Mouse (Mus musculus) cerebellum, adult 2 months (tissue): ENCODE data around the gene Dock10. TPM values are rescaled to one million over a fixed set of nuclear protein-coding genes. Genes with fewer than 3 reads are reported as not detected.

ENCODE experiments used
- DNase-seq, 2 experiments: peaks; one replicate each; pipeline ENCODE4 v3.0.0; 2021
- H3K27ac ChIP-seq: fragments of 200-500 bp; 2 replicates; pipeline ENCODE4 v1.5.1; 2012; ENCODE audit warnings: low read length, control low read depth, inconsistent platforms; ENCODE audit not compliant: insufficient read depth
- H3K27me3 ChIP-seq: fragments of 200-500 bp; 2 replicates; pipeline ENCODE4 v1.6.1; 2012; ENCODE audit warnings: inconsistent platforms, mild to moderate bottlenecking, low read length, moderate library complexity; ENCODE audit not compliant: control insufficient read depth, insufficient read depth
- H3K4me1 ChIP-seq: fragments of 200-500 bp; 2 replicates; pipeline ENCODE4 v1.6.1; 2011; ENCODE audit warnings: low read length; ENCODE audit not compliant: control insufficient read depth, insufficient read depth
- H3K4me3 ChIP-seq: fragments of 200-500 bp; replicated peaks from 2 replicates; pipeline ENCODE3; 2011; ENCODE audit warnings: mild to moderate bottlenecking, low read depth, low read length, control low read depth; ENCODE audit not compliant: insufficient read depth
- CTCF ChIP-seq: fragments of 200-500 bp; IDR thresholded peaks from 2 replicates; pipeline ENCODE4 v1.5.1; 2011; ENCODE audit warnings: low read depth, mild to moderate bottlenecking, control low read depth, low read length, moderate library complexity, borderline replicate concordance; ENCODE audit not compliant: insufficient read depth
- POLR2A ChIP-seq: fragments of 200-500 bp; IDR thresholded peaks from 2 replicates; pipeline ENCODE4 v1.6.1; 2011; ENCODE audit warnings: low read length, control low read depth, borderline replicate concordance; ENCODE audit not compliant: insufficient read depth
- WGBS: fragments of 180-500 bp; shearing (Covaris S2); methylation state at CpG from one replicate; pipeline ENCODE4 v1.1.7; 2018; 5-methylcytosine and 5-hydroxymethylcytosine counted together
- polyA plus RNA-seq: library from polyadenylated mRNA; depleted of rRNA; stranded (reverse); fragments of >200 nt; gene quantifications from 2 replicates; pipeline ENCODE4 v1.2.3, GENCODE M21; 2012

Dock10 gene
- polyA plus RNA-seq, 1 experiment, result 27.1 TPM

- DNase-seq, result no peak
- no peaks in the 10 kb centered on the region; the same call in 1 of the 2 replicates for H3K4me1 ChIP-seq
Observed at GRCm38 (mm10) chr1:80721181-80721580, 37.1 kb downstream of the Dock10 start.

DNA sequence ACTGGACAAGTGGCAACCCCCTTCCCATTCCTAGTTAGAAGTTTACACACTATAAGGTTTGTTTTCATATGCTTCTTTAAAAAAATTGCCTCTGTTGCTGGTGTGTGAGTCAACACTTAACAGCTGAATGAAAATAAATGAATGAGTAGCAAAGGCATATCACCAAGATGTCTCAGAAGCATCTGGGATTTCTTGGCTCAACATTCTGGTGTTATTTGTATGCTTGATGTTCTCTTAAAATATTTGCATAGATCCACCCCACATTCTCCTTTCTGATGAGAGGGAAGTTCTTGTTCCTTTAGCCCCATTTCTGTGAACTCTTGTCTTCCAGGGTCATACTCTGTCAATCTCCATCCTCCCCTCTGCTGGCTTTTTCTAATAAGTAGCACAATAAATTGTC is 38.2 kb downstream of the Dock10 start:
- no peak overlapping the region for H3K27ac ChIP-seq
- DNase-seq, result no peak
- H3K27me3 ChIP-seq, result no peaks in the 10 kb centered on the region
- TF ChIP-seq POLR2A, result no peak
- no peak for TF ChIP-seq CTCF
- H3K4me3 ChIP-seq, result no peak overlapping the region
- H3K4me1 ChIP-seq, result no peaks in the 10 kb centered on the region; the same call in 1 of the 2 replicates

More at GRCm38 (mm10) chr1:80721181-80721580, 37.1 kb downstream of the Dock10 start:
- Histone ChIP-seq H3K4me3 (no peak overlapping the region), H3K27me3 (no peaks in the 10 kb centered on the region), H3K27ac (no peak overlapping the region)
- 90% methylated on average over 2 of the region's 2 CpGs for WGBS
- TF ChIP-seq POLR2A (no peak), CTCF (no peak)

- DNase-seq, result peak in 1 of 2 experiments; percentile 15
- Histone ChIP-seq H3K4me1 (no peaks in the 10 kb centered on the region; the same call in 1 of the 2 replicates), H3K4me3 (no peak overlapping the region), H3K27ac (no peak overlapping the region), H3K27me3 (no peaks in the 10 kb centered on the region)
- 27% methylated on average over 6 of the region's 6 CpGs for WGBS
- no peak for TF ChIP-seq CTCF
- no peak for TF ChIP-seq POLR2A
Observed at GRCm38 (mm10) chr1:80719436-80719835, 38.9 kb downstream of the Dock10 start.

- no peak overlapping the region for H3K27ac ChIP-seq
- no peaks in the 10 kb centered on the region; the same call in 1 of the 2 replicates for H3K4me1 ChIP-seq
- 25% methylated on average over 1 of the region's 1 CpGs for WGBS
- DNase-seq, result peak in 1 of 2 experiments; percentile 13
- no peaks in the 10 kb centered on the region for H3K27me3 ChIP-seq
- no peak overlapping the region for H3K4me3 ChIP-seq
- no peak for TF ChIP-seq CTCF
- no peak for TF ChIP-seq POLR2A
Observed at GRCm38 (mm10) chr1:80718666-80719065, 39.7 kb downstream of the Dock10 start.

- TF ChIP-seq POLR2A (no peak), CTCF (no peak)
Observed at GRCm38 (mm10) chr1:80715917-80716316, 42.4 kb downstream of the Dock10 start.

GRCm38 (mm10) chr1:80713920-80714319 is 44.4 kb downstream of the Dock10 start:
- Histone ChIP-seq H3K4me3 (no peak overlapping the region), H3K27me3 (no peaks in the 10 kb centered on the region), H3K27ac (no peak overlapping the region), H3K4me1 (no peaks in the 10 kb centered on the region)
- whole genome bisulfite sequencing, result 90% methylated on average over 1 of the region's 1 CpGs
- DNase-seq, result no peak
- TF ChIP-seq POLR2A, result no peak

More at GRCm38 (mm10) chr1:80715917-80716316, 42.4 kb downstream of the Dock10 start:
- H3K27me3 ChIP-seq, result no peaks in the 10 kb centered on the region
- H3K27ac ChIP-seq, result no peak overlapping the region
- no peaks in the 10 kb centered on the region; the same call in 1 of the 2 replicates for H3K4me1 ChIP-seq
- no peak overlapping the region for H3K4me3 ChIP-seq
- DNase-seq, result no peak
- 89% methylated on average over 3 of the region's 3 CpGs for WGBS

- DNase-seq, result no peak
- Histone ChIP-seq H3K4me1 (no peaks in the 10 kb centered on the region), H3K27ac (no peak overlapping the region), H3K4me3 (no peak overlapping the region), H3K27me3 (no peaks in the 10 kb centered on the region)
- no peak for TF ChIP-seq POLR2A
- no peak for TF ChIP-seq CTCF
- 27% methylated on average over 8 of the region's 8 CpGs for WGBS
Observed at GRCm38 (mm10) chr1:80710607-80711261, 47.6 kb downstream of the Dock10 start.

- Histone ChIP-seq H3K27me3 (no peaks in the 10 kb centered on the region), H3K4me1 (no peaks in the 10 kb centered on the region), H3K4me3 (no peak overlapping the region), H3K27ac (no peak overlapping the region)
- TF ChIP-seq POLR2A (no peak), CTCF (no peak)
- 54% methylated on average over 5 of the region's 5 CpGs for WGBS
- no peak for DNase-seq
Observed at GRCm38 (mm10) chr1:80710097-80710541, 48.2 kb downstream of the Dock10 start.
